Mouse (Mus musculus): ENCODE measurements at regions not wholly inside any gene's neighbourhood (a gene's known extent, or its start where the extent isn't known, plus 50 kb on each side); places are given as distances from the start of the nearest gene placed in this dataset.

DNA sequence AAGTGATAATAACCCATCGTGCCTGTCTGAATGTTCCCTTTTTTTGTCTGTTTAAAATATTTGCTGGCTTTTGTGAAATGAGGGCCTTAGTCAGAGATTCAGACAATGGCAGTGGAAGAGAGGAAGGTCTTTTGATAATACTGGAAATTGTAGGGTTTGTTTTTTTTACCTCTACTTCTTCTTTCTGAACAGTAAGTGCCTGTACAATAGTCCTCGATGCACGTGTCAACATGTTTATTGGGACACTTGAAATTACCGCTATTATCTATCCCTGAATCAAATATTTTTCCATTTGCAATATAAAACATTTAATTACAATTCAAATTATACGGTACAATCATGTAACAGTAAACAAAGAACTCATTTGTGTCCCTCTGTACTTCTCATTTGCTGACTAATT is 733.5 kb downstream of the Fam19a2 start:
- TF ChIP-seq CTCF (IDR thresholded peaks at IDR 0.05; ENCODE audit: borderline replicate concordance, extremely low read depth, insufficient read depth, insufficient read length), result no peak
- TF ChIP-seq POLR2A (IDR thresholded peaks at IDR 0.05; ENCODE audit: borderline replicate concordance, extremely low read depth, insufficient read depth, insufficient read length, poor library complexity, severe bottlenecking), result no peak

DNA sequence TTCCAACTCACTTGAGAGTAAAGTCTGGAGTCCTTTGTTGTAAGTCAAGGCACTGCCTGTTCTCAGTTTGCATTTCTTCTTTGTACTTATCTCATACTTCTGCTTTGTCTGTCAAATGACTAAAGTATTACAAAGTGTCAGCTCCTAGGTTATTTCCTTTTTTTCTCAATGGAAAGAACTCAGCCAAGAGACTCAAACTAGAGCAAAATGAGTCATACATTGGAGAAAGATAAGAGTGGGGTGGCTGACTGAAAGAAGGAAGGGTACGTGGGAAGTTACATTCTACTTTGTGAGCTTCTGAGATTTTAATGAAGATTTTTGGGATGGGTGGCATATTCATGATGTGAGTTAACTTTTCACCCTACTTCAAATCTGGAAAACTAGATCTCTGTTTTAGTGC is 735.2 kb downstream of the Fam19a2 start:
- no peak for DNase-seq (ENCODE audit: low read depth)
- TF ChIP-seq POLR2A (IDR thresholded peaks at IDR 0.05; ENCODE audit: borderline replicate concordance, extremely low read depth, insufficient read depth, insufficient read length, poor library complexity, severe bottlenecking) (no peak), CTCF (IDR thresholded peaks at IDR 0.05; ENCODE audit: borderline replicate concordance, extremely low read depth, insufficient read depth, insufficient read length) (no peak)

More for the DNA sequence above, 733.5 kb downstream of the Fam19a2 start:
- peak; percentile 50 for DNase-seq (ENCODE audit: low read depth)

DNA sequence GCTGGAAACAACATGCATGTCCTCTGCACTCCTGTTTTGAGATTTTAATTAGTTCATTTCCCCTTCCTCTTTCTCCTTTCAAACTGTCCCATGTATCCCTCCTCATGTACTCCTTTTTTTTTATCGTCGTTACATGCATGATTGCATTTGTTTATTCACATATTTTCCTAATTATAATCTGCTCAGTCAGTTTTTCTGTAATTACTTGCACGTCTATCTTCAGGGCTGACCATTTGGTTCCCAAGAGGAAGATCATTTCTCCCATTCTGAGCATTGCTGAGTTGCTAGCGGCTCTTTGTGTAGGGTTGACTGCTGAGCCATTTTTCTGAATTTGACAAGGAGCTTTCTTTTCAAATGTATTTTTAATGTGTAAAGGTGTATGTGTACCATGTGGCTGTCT is 781.2 kb downstream of the Fam19a2 start:
- DNase-seq (ENCODE audit: low read depth), result peak; percentile 3
- TF ChIP-seq CTCF (IDR thresholded peaks at IDR 0.05; ENCODE audit: borderline replicate concordance, extremely low read depth, insufficient read depth, insufficient read length) (no peak), POLR2A (IDR thresholded peaks at IDR 0.05; ENCODE audit: borderline replicate concordance, extremely low read depth, insufficient read depth, insufficient read length, poor library complexity, severe bottlenecking) (no peak)

DNA sequence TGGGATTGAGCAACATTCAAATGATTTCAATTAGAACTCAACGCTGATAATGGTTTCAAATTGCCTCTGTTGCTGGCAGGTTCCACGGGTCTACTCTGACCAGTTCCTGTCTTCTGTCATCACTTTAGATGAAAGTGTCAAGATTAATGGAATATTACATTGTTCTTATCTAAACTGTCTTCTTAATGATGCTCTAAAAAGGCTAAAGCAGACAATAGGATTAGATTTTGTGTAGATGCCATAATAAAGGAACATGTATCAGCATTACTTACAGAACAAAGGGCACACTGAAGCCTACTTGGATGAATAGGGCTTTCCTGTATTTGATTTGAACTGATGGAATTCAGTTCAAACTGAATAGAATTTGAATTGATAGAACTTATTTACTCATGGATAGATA is 782.0 kb downstream of the Fam19a2 start:
- no peak for DNase-seq (ENCODE audit: low read depth)
- TF ChIP-seq CTCF (IDR thresholded peaks at IDR 0.05; ENCODE audit: borderline replicate concordance, extremely low read depth, insufficient read depth, insufficient read length), result no peak
- no peak for TF ChIP-seq POLR2A (IDR thresholded peaks at IDR 0.05; ENCODE audit: borderline replicate concordance, extremely low read depth, insufficient read depth, insufficient read length, poor library complexity, severe bottlenecking)

DNA sequence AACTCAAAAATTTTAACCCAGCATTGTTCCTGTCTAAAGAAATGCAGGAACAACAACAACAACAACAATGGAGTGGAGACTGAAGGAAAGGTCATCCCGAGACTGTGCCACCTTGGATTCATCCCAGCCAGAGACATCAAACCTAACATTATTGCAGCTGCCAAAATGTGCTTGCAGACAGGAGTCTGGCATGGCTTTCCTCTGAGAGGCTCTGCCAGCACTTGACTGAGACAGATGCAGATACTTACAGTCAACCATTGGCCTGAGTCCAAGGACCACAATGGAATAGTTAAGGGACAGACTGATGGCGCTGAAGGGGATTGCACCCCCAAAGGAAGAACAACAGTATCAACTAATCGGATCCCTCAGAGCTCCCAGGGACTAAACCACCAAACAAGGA is 819.0 kb downstream of the Fam19a2 start:
- no peak for TF ChIP-seq CTCF (IDR thresholded peaks at IDR 0.05; ENCODE audit: borderline replicate concordance, extremely low read depth, insufficient read depth, insufficient read length)
- no peak for TF ChIP-seq POLR2A (IDR thresholded peaks at IDR 0.05; ENCODE audit: borderline replicate concordance, extremely low read depth, insufficient read depth, insufficient read length, poor library complexity, severe bottlenecking)
- peak; percentile 65 for DNase-seq (ENCODE audit: low read depth)

DNA sequence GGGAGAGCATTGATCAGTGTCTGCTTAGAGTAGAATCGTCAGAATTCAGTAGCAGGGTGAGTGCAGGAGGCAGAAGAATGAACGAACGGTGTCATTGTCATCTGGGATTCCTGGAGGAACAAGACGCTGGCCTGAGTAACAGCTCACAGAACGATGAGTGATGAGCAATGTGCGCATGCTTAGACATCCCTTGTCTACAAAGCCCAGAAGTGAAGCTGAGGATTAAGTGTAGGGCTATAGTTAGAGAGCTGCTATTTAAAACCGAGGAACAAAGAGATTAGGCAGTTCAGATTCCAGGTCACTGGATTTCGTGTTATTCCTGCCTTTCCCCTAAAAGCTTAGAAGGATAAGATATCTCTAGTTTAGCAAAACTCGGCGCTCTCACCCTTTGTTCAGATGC is 826.8 kb downstream of the Fam19a2 start:
- TF ChIP-seq CTCF (IDR thresholded peaks at IDR 0.05; ENCODE audit: borderline replicate concordance, extremely low read depth, insufficient read depth, insufficient read length) (no peak), POLR2A (IDR thresholded peaks at IDR 0.05; ENCODE audit: borderline replicate concordance, extremely low read depth, insufficient read depth, insufficient read length, poor library complexity, severe bottlenecking) (no peak)
- DNase-seq (ENCODE audit: low read depth), result peak; percentile 2

DNA sequence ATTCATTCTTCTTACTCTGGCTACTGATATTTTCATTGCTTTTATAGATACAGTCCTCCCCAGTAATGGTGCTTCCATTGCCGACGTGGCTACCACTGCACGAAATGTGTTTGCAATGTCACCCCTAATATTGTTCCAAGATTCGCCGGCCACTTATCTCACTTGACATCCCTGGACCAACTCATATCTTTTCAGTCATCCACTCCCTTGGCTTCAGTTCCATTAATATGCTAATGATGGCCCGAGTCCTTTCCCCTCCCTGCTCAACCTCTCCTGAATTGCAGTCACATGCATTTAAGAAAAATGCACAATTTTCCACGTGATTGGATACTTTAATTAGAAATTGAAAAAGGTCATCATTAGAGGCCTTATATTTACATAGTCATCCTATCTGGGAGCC is 827.6 kb downstream of the Fam19a2 start:
- DNase-seq (ENCODE audit: low read depth), result peak; percentile 25
- TF ChIP-seq POLR2A (IDR thresholded peaks at IDR 0.05; ENCODE audit: borderline replicate concordance, extremely low read depth, insufficient read depth, insufficient read length, poor library complexity, severe bottlenecking), result no peak
- no peak for TF ChIP-seq CTCF (IDR thresholded peaks at IDR 0.05; ENCODE audit: borderline replicate concordance, extremely low read depth, insufficient read depth, insufficient read length)

DNA sequence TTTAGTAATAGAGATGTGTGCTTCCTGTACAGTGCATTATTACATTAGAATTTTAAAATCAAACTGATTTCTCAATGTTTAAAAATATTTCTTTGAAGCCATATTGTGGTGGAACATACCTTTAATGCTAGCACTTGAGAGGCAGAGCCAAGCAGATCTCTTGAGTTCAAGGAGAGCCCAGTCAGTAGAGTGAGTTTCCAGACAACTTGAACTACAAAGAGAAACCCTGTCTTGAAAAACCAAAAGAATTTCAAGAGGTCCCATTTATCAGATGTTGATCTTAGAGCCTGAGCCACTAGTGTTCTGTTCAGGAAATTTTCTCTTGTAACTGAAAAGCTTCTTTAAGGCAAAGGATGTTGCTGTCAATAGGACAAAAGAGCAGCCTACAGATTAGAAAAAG is 855.8 kb downstream of the Fam19a2 start:
- TF ChIP-seq POLR2A (IDR thresholded peaks at IDR 0.05; ENCODE audit: borderline replicate concordance, extremely low read depth, insufficient read depth, insufficient read length, poor library complexity, severe bottlenecking), result no peak
- DNase-seq (ENCODE audit: low read depth), result no peak

DNA sequence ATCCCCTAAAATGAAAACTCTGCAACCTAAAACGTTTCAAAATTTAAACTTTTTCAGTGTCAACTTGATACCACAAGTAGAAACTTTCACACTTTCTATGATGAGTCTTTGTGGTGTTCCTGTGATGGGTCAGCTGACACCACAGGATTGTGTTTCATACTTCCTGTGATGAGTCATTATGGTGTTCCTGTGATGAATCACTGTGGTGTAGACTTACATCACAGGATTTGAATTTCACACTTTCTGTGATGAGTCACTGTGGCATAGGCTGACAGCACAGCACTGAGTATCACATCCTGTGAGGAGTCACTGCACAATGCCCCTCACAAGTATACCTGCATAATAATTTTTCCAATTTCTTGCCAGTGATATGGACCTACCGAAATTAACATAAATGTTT is 874.7 kb downstream of the Fam19a2 start:
- TF ChIP-seq CTCF (IDR thresholded peaks at IDR 0.05; ENCODE audit: borderline replicate concordance, extremely low read depth, insufficient read depth, insufficient read length) (no peak), POLR2A (IDR thresholded peaks at IDR 0.05; ENCODE audit: borderline replicate concordance, extremely low read depth, insufficient read depth, insufficient read length, poor library complexity, severe bottlenecking) (no peak)
- DNase-seq (ENCODE audit: low read depth), result no peak

DNA sequence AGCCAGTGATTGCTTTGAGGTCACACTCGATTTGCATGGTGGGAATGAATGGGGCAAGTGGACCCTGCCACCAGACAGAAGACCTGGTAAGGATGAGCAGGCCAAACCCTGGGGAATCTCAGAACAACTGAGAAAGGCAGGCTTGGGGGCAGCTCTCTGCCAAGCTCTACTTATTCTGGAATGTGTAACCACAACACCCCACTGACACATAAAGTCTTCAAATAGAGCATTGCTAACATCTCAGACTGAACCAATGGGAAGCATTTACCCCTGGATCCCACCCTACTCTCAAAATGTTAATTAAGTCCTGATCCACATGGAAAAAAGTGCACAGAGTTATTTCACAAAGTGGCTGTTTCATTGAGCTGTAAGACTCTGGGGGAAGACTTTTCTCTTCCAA is 878.5 kb downstream of the Fam19a2 start:
- no peak for TF ChIP-seq POLR2A (IDR thresholded peaks at IDR 0.05; ENCODE audit: borderline replicate concordance, extremely low read depth, insufficient read depth, insufficient read length, poor library complexity, severe bottlenecking)
- TF ChIP-seq CTCF (IDR thresholded peaks at IDR 0.05; ENCODE audit: borderline replicate concordance, extremely low read depth, insufficient read depth, insufficient read length), result no peak
- no peak for DNase-seq (ENCODE audit: low read depth)

DNA sequence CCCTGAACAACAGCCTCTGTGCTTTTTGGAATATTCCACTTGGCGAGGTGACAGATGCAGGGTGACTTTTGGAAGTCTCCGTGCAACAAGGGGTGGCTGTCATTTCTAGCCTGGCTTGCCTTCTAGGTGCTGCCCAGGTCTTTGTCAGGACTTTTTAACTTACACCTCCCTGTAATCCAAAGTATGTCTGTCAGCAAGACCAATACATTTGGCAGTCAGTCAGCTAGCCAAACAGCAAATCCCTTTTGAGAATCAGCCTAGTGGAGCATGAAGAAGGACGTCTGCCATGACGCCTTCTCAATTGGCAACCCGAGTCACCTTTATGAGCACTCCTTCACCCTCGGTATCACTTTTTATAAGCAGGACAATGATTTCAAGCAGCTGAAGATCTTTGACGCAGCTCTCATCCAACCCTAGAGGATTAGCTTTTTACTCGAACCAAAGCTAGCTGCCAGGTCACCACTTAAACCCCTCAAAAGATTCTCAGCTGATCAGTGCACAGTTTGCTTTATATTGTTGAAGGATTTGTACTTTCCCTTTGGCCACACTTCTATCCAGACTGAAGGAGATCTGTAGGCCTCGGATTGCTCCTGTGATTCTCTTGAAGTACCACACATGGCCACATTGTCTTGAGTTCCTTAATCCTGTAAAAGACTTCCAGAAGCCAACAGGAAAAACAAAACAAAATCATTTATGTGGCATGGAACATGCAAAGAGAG is 883.1 kb downstream of the Fam19a2 start:
- peak; percentile 47 for DNase-seq (ENCODE audit: low read depth)

DNA sequence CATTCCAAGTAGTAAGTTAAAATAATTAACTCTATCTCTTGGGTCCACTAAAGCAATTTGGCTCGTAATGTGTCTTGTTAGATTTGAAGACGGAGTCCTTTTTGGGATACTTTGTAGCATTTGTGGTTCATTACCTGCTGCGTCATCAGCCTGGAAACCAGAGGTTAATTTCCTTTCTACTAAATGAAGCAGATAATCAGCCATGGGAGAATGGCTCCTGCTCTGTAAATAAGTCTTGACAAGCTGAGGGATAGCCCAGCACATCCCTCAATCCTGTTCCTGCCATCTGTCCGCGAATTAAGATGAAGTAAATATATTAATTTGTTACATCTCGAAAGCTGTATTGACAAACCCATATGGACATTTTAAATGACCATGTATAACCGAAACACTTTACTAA is 899.6 kb downstream of the Fam19a2 start:
- no peak for TF ChIP-seq POLR2A (IDR thresholded peaks at IDR 0.05; ENCODE audit: borderline replicate concordance, extremely low read depth, insufficient read depth, insufficient read length, poor library complexity, severe bottlenecking)
- DNase-seq (ENCODE audit: low read depth), result peak; percentile 31

More for the DNA sequence above, 883.1 kb downstream of the Fam19a2 start:
- no peak for TF ChIP-seq CTCF (IDR thresholded peaks at IDR 0.05; ENCODE audit: borderline replicate concordance, extremely low read depth, insufficient read depth, insufficient read length)
- TF ChIP-seq POLR2A (IDR thresholded peaks at IDR 0.05; ENCODE audit: borderline replicate concordance, extremely low read depth, insufficient read depth, insufficient read length, poor library complexity, severe bottlenecking), result no peak
